Mouse (Mus musculus): ENCODE data around the gene Notch1. TPM values are rescaled to one million over a fixed set of nuclear protein-coding genes. Genes with fewer than 3 reads are reported as not detected.

Gene Notch1
- total and polyA plus RNA-seq, 2 experiments from 2014 or later: 5.7 to 54.0 TPM

GRCm38 (mm10) chr2:26437221-26437620 lies 79.2 kb downstream of the Notch1 start:
- H3K27ac ChIP-seq (ENCODE audit: low read depth): no peak overlapping the region
- no peak overlapping the region for H3K4me3 ChIP-seq (ENCODE audit: low read depth, low read length)
- DNase-seq (ENCODE audit: low spot score) (no peak), ATAC-seq (ENCODE audit: insufficient read depth, low read depth) (no peak)
- H3K4me2 ChIP-seq (ENCODE audit: low read depth, low read length): no peak overlapping the region
- H3K9me3 ChIP-seq (replicated peaks; ENCODE audit: control insufficient read depth, low read length): no peaks in the 10 kb centered on the region
- H3K27me3 ChIP-seq (ENCODE audit: control insufficient read depth, insufficient read depth, low read length): no peaks in the 10 kb centered on the region
- TF ChIP-seq EP300 (IDR thresholded peaks at IDR 0.05; ENCODE audit: low read depth): no peak
- H3K9ac ChIP-seq (replicated peaks; ENCODE audit: low read depth, low read length): no peak overlapping the region
- H3K36me3 ChIP-seq (replicated peaks; ENCODE audit: control insufficient read depth, insufficient read depth, low read length): peaks cover 87% of the 10 kb centered on the region
- WGBS: 51% methylated on average over 4 of the region's 4 CpGs
- H3K4me1 ChIP-seq (ENCODE audit: control insufficient read depth, insufficient read depth): 0 out of 2 replicates have a peak, but pooled peaks cover 5% of the 10 kb centered on the region

- H3K9me3 ChIP-seq (replicated peaks; ENCODE audit: control insufficient read depth, low read length): no peaks in the 10 kb centered on the region
- no peak overlapping the region for H3K4me3 ChIP-seq (ENCODE audit: low read depth, low read length)
- H3K27ac ChIP-seq (ENCODE audit: low read depth): no peak overlapping the region
- no peaks in the 10 kb centered on the region for H3K27me3 ChIP-seq (ENCODE audit: control insufficient read depth, insufficient read depth, low read length)
- ATAC-seq (ENCODE audit: insufficient read depth, low read depth): no peak
- DNase-seq (ENCODE audit: low spot score): no peak
- no peak overlapping the region for H3K4me2 ChIP-seq (ENCODE audit: low read depth, low read length)
- TF ChIP-seq EP300 (IDR thresholded peaks at IDR 0.05; ENCODE audit: low read depth) (no peak), CTCF (IDR thresholded peaks at IDR 0.05; ENCODE audit: low read depth) (no peak)
- peaks cover 85% of the 10 kb centered on the region for H3K36me3 ChIP-seq (replicated peaks; ENCODE audit: control insufficient read depth, insufficient read depth, low read length)
- H3K9ac ChIP-seq (replicated peaks; ENCODE audit: low read depth, low read length): no peak overlapping the region
- WGBS: 88% methylated on average over 7 of the region's 7 CpGs
- 0 out of 2 replicates have a peak, but pooled peaks cover 5% of the 10 kb centered on the region for H3K4me1 ChIP-seq (ENCODE audit: control insufficient read depth, insufficient read depth)
Observed at GRCm38 (mm10) chr2:26434791-26435572, 81.5 kb downstream of the Notch1 start.

- ATAC-seq (ENCODE audit: insufficient read depth, low read depth) (no peak), DNase-seq (ENCODE audit: low spot score) (no peak)
- TF ChIP-seq EP300 (IDR thresholded peaks at IDR 0.05; ENCODE audit: low read depth) (no peak), CTCF (IDR thresholded peaks at IDR 0.05; ENCODE audit: low read depth) (no peak)
- H3K4me3 ChIP-seq (ENCODE audit: low read depth, low read length): no peak overlapping the region
- 96% methylated on average over 5 of the region's 5 CpGs for WGBS
- peaks cover 94% of the 10 kb centered on the region for H3K36me3 ChIP-seq (replicated peaks; ENCODE audit: control insufficient read depth, insufficient read depth, low read length)
- H3K27ac ChIP-seq (ENCODE audit: low read depth): no peak overlapping the region
- no peak overlapping the region for H3K9ac ChIP-seq (replicated peaks; ENCODE audit: low read depth, low read length)
- H3K4me2 ChIP-seq (ENCODE audit: low read depth, low read length): no peak overlapping the region
- no peaks in the 10 kb centered on the region for H3K4me1 ChIP-seq (ENCODE audit: control insufficient read depth, insufficient read depth)
- no peaks in the 10 kb centered on the region for H3K27me3 ChIP-seq (ENCODE audit: control insufficient read depth, insufficient read depth, low read length)
- H3K9me3 ChIP-seq (replicated peaks; ENCODE audit: control insufficient read depth, low read length): no peaks in the 10 kb centered on the region
Observed at GRCm38 (mm10) chr2:26429851-26430250, 86.6 kb downstream of the Notch1 start.

GRCm38 (mm10) chr2:26424541-26424940 lies 91.9 kb downstream of the Notch1 start:
- H3K9ac ChIP-seq (replicated peaks; ENCODE audit: low read depth, low read length): no peak overlapping the region
- no peaks in the 10 kb centered on the region for H3K4me1 ChIP-seq (ENCODE audit: control insufficient read depth, insufficient read depth)
- peaks cover 98% of the 10 kb centered on the region for H3K36me3 ChIP-seq (replicated peaks; ENCODE audit: control insufficient read depth, insufficient read depth, low read length)
- H3K4me3 ChIP-seq (ENCODE audit: low read depth, low read length): no peak overlapping the region
- no peaks in the 10 kb centered on the region for H3K27me3 ChIP-seq (ENCODE audit: control insufficient read depth, insufficient read depth, low read length)
- no peak for ATAC-seq (ENCODE audit: insufficient read depth, low read depth)
- WGBS: 96% methylated on average over 2 of the region's 2 CpGs
- H3K9me3 ChIP-seq (replicated peaks; ENCODE audit: control insufficient read depth, low read length): no peaks in the 10 kb centered on the region
- no peak overlapping the region for H3K27ac ChIP-seq (ENCODE audit: low read depth)
- TF ChIP-seq EP300 (IDR thresholded peaks at IDR 0.05; ENCODE audit: low read depth) (no peak), CTCF (IDR thresholded peaks at IDR 0.05; ENCODE audit: low read depth) (no peak)
- no peak overlapping the region for H3K4me2 ChIP-seq (ENCODE audit: low read depth, low read length)
- no peak for DNase-seq (ENCODE audit: low spot score)

- no peak overlapping the region for H3K4me3 ChIP-seq (ENCODE audit: low read depth, low read length)
- no peak overlapping the region for H3K9ac ChIP-seq (replicated peaks; ENCODE audit: low read depth, low read length)
- no peak for TF ChIP-seq EP300 (IDR thresholded peaks at IDR 0.05; ENCODE audit: low read depth)
- no peak for TF ChIP-seq CTCF (IDR thresholded peaks at IDR 0.05; ENCODE audit: low read depth)
- H3K36me3 ChIP-seq (replicated peaks; ENCODE audit: control insufficient read depth, insufficient read depth, low read length): peaks cover 97% of the 10 kb centered on the region
- no peak overlapping the region for H3K27ac ChIP-seq (ENCODE audit: low read depth)
- H3K4me2 ChIP-seq (ENCODE audit: low read depth, low read length): no peak overlapping the region
- no peak for DNase-seq (ENCODE audit: low spot score)
- 73% methylated on average over 1 of the region's 1 CpGs for WGBS
- H3K4me1 ChIP-seq (ENCODE audit: control insufficient read depth, insufficient read depth): no peaks in the 10 kb centered on the region
- no peaks in the 10 kb centered on the region for H3K9me3 ChIP-seq (replicated peaks; ENCODE audit: control insufficient read depth, low read length)
- no peaks in the 10 kb centered on the region for H3K27me3 ChIP-seq (ENCODE audit: control insufficient read depth, insufficient read depth, low read length)
- ATAC-seq (ENCODE audit: insufficient read depth, low read depth): no peak
Observed at GRCm38 (mm10) chr2:26423086-26423485, 93.4 kb downstream of the Notch1 start.

GRCm38 (mm10) chr2:26421969-26422368 lies 94.5 kb downstream of the Notch1 start:
- Histone ChIP-seq H3K4me1 (ENCODE audit: control insufficient read depth, insufficient read depth) (no peaks in the 10 kb centered on the region), H3K4me3 (ENCODE audit: low read depth, low read length) (no peak overlapping the region), H3K27ac (ENCODE audit: low read depth) (no peak overlapping the region), H3K36me3 (replicated peaks; ENCODE audit: control insufficient read depth, insufficient read depth, low read length) (peaks cover 96% of the 10 kb centered on the region), H3K9ac (replicated peaks; ENCODE audit: low read depth, low read length) (no peak overlapping the region), H3K4me2 (ENCODE audit: low read depth, low read length) (no peak overlapping the region), H3K27me3 (ENCODE audit: control insufficient read depth, insufficient read depth, low read length) (no peaks in the 10 kb centered on the region), H3K9me3 (replicated peaks; ENCODE audit: control insufficient read depth, low read length) (no peaks in the 10 kb centered on the region)
- TF ChIP-seq EP300 (IDR thresholded peaks at IDR 0.05; ENCODE audit: low read depth) (no peak), CTCF (IDR thresholded peaks at IDR 0.05; ENCODE audit: low read depth) (no peak)
- ATAC-seq (ENCODE audit: insufficient read depth, low read depth) (no peak), DNase-seq (ENCODE audit: low spot score) (no peak)
- 98% methylated on average over 2 of the region's 2 CpGs for WGBS
